Mouse (Mus musculus): ENCODE results near the gene Ctsr.
"Not testable (repeated sequence)": the region's sequence is repeated elsewhere in the genome, so short reads cannot be mapped to it uniquely, and the experiment has no call there.

Gene Ctsr

GRCm38 (mm10) chr13:61164156-61164555 is at the start of gene Ctsr:
Gene Ctsr, minus strand, starts transcription at chr13:61164256.
- no peak for DNase-seq

DNA sequence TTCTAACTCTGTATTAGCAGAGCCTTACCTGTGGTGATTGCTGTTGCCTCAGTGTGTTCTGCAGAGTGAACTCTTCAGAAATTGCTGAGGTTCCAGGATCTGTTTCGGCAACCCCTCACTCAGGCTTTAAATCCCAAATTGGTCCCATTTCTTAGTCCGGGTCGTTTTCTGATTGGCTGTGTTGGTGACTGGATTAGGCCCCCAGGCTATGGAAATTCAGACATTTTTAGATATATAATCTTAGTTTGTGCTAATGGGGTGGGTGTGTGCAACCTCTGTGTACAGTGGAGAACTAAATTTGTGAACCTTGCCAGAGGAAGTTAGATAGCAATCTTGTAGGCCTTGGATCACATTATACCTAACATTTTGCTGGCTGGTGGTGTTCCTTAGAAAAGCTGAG is 39.3 kb upstream of the Ctsr start, which contains the start of gene Cts6:
TSS of gene Cts6 (minus strand) at position 101 of the 400 bp plus-strand sequence.
- no peak for DNase-seq

DNA sequence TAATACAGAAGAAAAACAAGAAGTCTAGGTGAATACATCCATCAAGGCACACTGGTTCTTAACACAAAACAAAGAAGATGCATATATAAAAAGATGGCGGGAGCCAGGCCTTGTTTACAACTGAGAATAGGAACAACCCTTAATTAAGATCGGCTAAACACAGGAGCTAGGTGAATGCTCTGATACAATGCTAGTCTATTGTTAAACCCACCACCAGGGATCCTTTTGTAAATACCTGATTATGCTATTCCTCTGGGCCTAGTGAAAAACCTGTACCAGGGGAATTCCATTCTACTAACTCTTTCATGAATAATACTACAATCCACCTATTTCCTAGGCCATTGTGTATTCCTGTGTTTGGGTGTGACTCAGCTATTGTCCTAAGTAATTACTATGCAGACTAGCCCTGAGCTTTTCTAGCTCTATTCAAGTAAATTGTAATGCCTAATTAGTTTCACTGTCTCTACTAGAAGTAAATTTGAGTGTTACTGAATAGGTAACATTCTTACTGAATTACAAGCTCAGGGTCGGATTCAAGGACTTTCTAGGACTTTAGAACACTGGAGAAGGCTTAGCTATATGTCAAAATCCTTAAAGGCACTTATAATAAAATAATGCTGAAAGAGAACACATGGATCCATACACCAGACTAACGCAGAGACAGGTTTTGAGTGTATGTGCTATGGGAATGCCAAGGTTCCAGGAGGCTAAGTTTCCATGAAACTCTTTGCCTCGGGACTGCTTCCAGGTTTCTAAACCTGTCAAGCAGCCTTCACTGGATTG is 21.3 kb upstream of the Ctsr start:
- DNase-seq = not testable (repeated sequence)

GRCm38 (mm10) chr13:61164622-61165021 is 566 bp upstream of the Ctsr start:
- no peak for DNase-seq
